Mouse (Mus musculus) heart, embryonic 16.5 days (tissue): ENCODE measurements at regions not wholly inside any gene's neighbourhood (a gene's known extent, or its start where the extent isn't known, plus 50 kb on each side); places are given as distances from the start of the nearest gene placed in this dataset.

Source experiments
- ATAC-seq: fragments of 200-750 bp; cut with Nextera tagmentation; replicated peaks from 2 replicates; pipeline ENCODE4 v1.8.0; 2017; ENCODE audit warnings: moderate number of reproducible peaks; ENCODE audit not compliant: insufficient read depth, low FRiP score; ENCODE audit errors: extremely low read depth
- H3K27ac ChIP-seq: fragments of 300-500 bp; sonication (generic); 2 replicates; pipeline ENCODE4 v1.5.1; 2014; ENCODE audit warnings: mild to moderate bottlenecking, low read length, control low read depth, moderate library complexity
- H3K27me3 ChIP-seq: fragments of 300-500 bp; sonication (generic); 2 replicates; pipeline ENCODE4 v1.6.1; 2014; ENCODE audit warnings: low read length, mixed read lengths; ENCODE audit not compliant: control insufficient read depth, insufficient read depth
- H3K36me3 ChIP-seq: fragments of 300-500 bp; sonication (generic); 2 replicates; pipeline ENCODE4 v1.6.1; 2014; ENCODE audit not compliant: control insufficient read depth, insufficient read depth
- H3K4me1 ChIP-seq: fragments of 300-500 bp; sonication (generic); 2 replicates; pipeline ENCODE4 v1.6.1; 2014; ENCODE audit warnings: low read length, mixed read lengths; ENCODE audit not compliant: control insufficient read depth, insufficient read depth
- H3K4me2 ChIP-seq: fragments of 300-500 bp; sonication (generic); 2 replicates; pipeline ENCODE4 v1.6.1; 2014; ENCODE audit warnings: low read depth, mild to moderate bottlenecking, control low read depth, low read length
- H3K4me3 ChIP-seq: fragments of 300-500 bp; sonication (generic); 2 replicates; pipeline ENCODE4 v1.5.1; 2014; ENCODE audit warnings: mild to moderate bottlenecking, control low read depth, low read length
- H3K9ac ChIP-seq: fragments of 300-500 bp; sonication (generic); 2 replicates; pipeline ENCODE4 v1.6.1; 2014; ENCODE audit warnings: low read length, control low read depth
- H3K9me3 ChIP-seq: fragments of 300-500 bp; sonication (generic); replicated peaks from 2 replicates; pipeline ENCODE4 v1.6.1; 2016; ENCODE audit warnings: low read length; ENCODE audit not compliant: control insufficient read depth
- WGBS: fragments of 180-500 bp; shearing (Covaris S2); extraction: QIAGEN DNeasy Blood & Tissue Kit; methylation state at CpG from one replicate; pipeline ENCODE4 v1.1.7; 2014; 5-methylcytosine and 5-hydroxymethylcytosine counted together

GRCm38 (mm10) chr8:30913664-30914063 is 2514.8 kb upstream of the 5930422O12Rik start:
- ATAC-seq, result no peak; the same call in 1 of the 2 replicates

GRCm38 (mm10) chr8:30915127-30915526 is 2513.4 kb upstream of the 5930422O12Rik start:
- Histone ChIP-seq H3K27ac (no peak overlapping the region), H3K9me3 (no peaks in the 10 kb centered on the region), H3K4me3 (no peak overlapping the region), H3K27me3 (no peaks in the 10 kb centered on the region), H3K36me3 (no peaks in the 10 kb centered on the region), H3K4me2 (peak overlapping the region; percentile 96; the same call in 1 of the 2 replicates), H3K9ac (no peak overlapping the region), H3K4me1 (peaks cover 10% of the 10 kb centered on the region)
- no peak for ATAC-seq
- 53% methylated on average over 7 of the region's 7 CpGs for WGBS

More at GRCm38 (mm10) chr8:30913664-30914063, 2514.8 kb upstream of the 5930422O12Rik start:
- Histone ChIP-seq H3K36me3 (no peaks in the 10 kb centered on the region), H3K4me1 (peaks cover 10% of the 10 kb centered on the region), H3K27me3 (no peaks in the 10 kb centered on the region), H3K9ac (no peak overlapping the region), H3K4me3 (no peak overlapping the region), H3K27ac (no peak overlapping the region), H3K4me2 (no peak overlapping the region), H3K9me3 (no peaks in the 10 kb centered on the region)
- WGBS, result 35% methylated on average over 5 of the region's 5 CpGs

GRCm38 (mm10) chr8:30915601-30916171 is 2512.8 kb upstream of the 5930422O12Rik start:
- Histone ChIP-seq H3K4me3 (peak overlapping the region; percentile 65), H3K27ac (no peak overlapping the region), H3K9ac (peak overlapping the region; percentile 67), H3K36me3 (no peaks in the 10 kb centered on the region), H3K9me3 (no peaks in the 10 kb centered on the region), H3K27me3 (no peaks in the 10 kb centered on the region), H3K4me2 (peak overlapping the region; percentile 96), H3K4me1 (peaks cover 10% of the 10 kb centered on the region)
- WGBS, result 9% methylated on average over 13 of the region's 13 CpGs
- ATAC-seq, result no peak; the same call in 1 of the 2 replicates

GRCm38 (mm10) chr8:30916184-30916751 is 2512.2 kb upstream of the 5930422O12Rik start:
- peaks cover 10% of the 10 kb centered on the region for H3K4me1 ChIP-seq
- peak overlapping the region; percentile 96 for H3K4me2 ChIP-seq
- no peaks in the 10 kb centered on the region for H3K36me3 ChIP-seq
- no peaks in the 10 kb centered on the region for H3K9me3 ChIP-seq
- peak overlapping the region; percentile 65 for H3K4me3 ChIP-seq
- no peaks in the 10 kb centered on the region for H3K27me3 ChIP-seq
- peak overlapping the region; percentile 67 for H3K9ac ChIP-seq
- no peak overlapping the region for H3K27ac ChIP-seq
- ATAC-seq, result no peak
- WGBS, result 9% methylated on average over 12 of the region's 12 CpGs

GRCm38 (mm10) chr8:30921451-30921850 is 2507.1 kb upstream of the 5930422O12Rik start:
- no peak overlapping the region for H3K4me3 ChIP-seq
- no peak overlapping the region for H3K27ac ChIP-seq
- H3K36me3 ChIP-seq, result no peaks in the 10 kb centered on the region
- H3K9ac ChIP-seq, result no peak overlapping the region
- H3K4me2 ChIP-seq, result no peak overlapping the region
- H3K9me3 ChIP-seq, result no peaks in the 10 kb centered on the region
- H3K27me3 ChIP-seq, result no peaks in the 10 kb centered on the region
- 80% methylated on average over 12 of the region's 12 CpGs for WGBS
- H3K4me1 ChIP-seq, result no peaks in the 10 kb centered on the region; the same call in 1 of the 2 replicates
- no peak for ATAC-seq

- WGBS, result 32% methylated on average over 18 of the region's 18 CpGs
- Histone ChIP-seq H3K27me3 (no peaks in the 10 kb centered on the region), H3K9me3 (no peaks in the 10 kb centered on the region), H3K4me2 (no peak overlapping the region), H3K4me3 (no peak overlapping the region), H3K36me3 (no peaks in the 10 kb centered on the region), H3K4me1 (no peaks in the 10 kb centered on the region; the same call in 1 of the 2 replicates), H3K27ac (no peak overlapping the region), H3K9ac (no peak overlapping the region)
- ATAC-seq, result no peak
Measured at GRCm38 (mm10) chr8:30923301-30924159, 2505.0 kb upstream of the 5930422O12Rik start.

GRCm38 (mm10) chr8:30924160-30924534 is 2504.4 kb upstream of the 5930422O12Rik start:
- ATAC-seq, result no peak
- Histone ChIP-seq H3K9me3 (no peaks in the 10 kb centered on the region), H3K4me3 (no peak overlapping the region), H3K27me3 (no peaks in the 10 kb centered on the region), H3K4me1 (no peaks in the 10 kb centered on the region; the same call in 1 of the 2 replicates), H3K36me3 (no peaks in the 10 kb centered on the region), H3K4me2 (no peak overlapping the region), H3K9ac (no peak overlapping the region), H3K27ac (no peak overlapping the region)
- WGBS, result 43% methylated on average over 5 of the region's 5 CpGs

GRCm38 (mm10) chr8:30924656-30925055 is 2503.9 kb upstream of the 5930422O12Rik start:
- no peaks in the 10 kb centered on the region for H3K36me3 ChIP-seq
- H3K27ac ChIP-seq, result no peak overlapping the region
- no peaks in the 10 kb centered on the region; the same call in 1 of the 2 replicates for H3K4me1 ChIP-seq
- ATAC-seq, result no peak
- H3K9me3 ChIP-seq, result no peaks in the 10 kb centered on the region
- no peak overlapping the region for H3K4me3 ChIP-seq
- no peak overlapping the region for H3K4me2 ChIP-seq
- H3K9ac ChIP-seq, result no peak overlapping the region
- WGBS, result 62% methylated on average over 6 of the region's 6 CpGs
- no peaks in the 10 kb centered on the region for H3K27me3 ChIP-seq
